Mouse (Mus musculus) stomach, embryonic 14.5 days (tissue): ENCODE measurements around the gene Naaladl1. TPM values are rescaled to one million over a fixed set of nuclear protein-coding genes. Genes with fewer than 3 reads are reported as not detected.
"Not testable (repeated sequence)": the region's sequence is repeated elsewhere in the genome, so short reads cannot be mapped to it uniquely, and the experiment has no call there.

Source experiments
- ATAC-seq: fragments of 200-750 bp; cut with Nextera tagmentation; 2 replicates; pipeline ENCODE4 v1.8.0; 2017; ENCODE audit warnings: low read depth, moderate TSS enrichment; ENCODE audit not compliant: insufficient number of reproducible peaks, insufficient read depth, low FRiP score
- H3K27ac ChIP-seq: fragments of 300-500 bp; sonication (generic); 2 replicates; pipeline ENCODE4 v1.5.1; 2014; ENCODE audit warnings: mild to moderate bottlenecking, low read length, moderate library complexity, mixed read lengths
- H3K27me3 ChIP-seq: fragments of 300-500 bp; sonication (generic); 2 replicates; pipeline ENCODE4 v1.6.1; 2014; ENCODE audit warnings: low read length, control low read depth, mixed read lengths; ENCODE audit not compliant: control insufficient read depth, insufficient read depth
- H3K36me3 ChIP-seq: fragments of 300-500 bp; sonication (generic); 2 replicates; pipeline ENCODE4 v1.6.1; 2014; ENCODE audit warnings: mild to moderate bottlenecking, control low read depth, low read length, moderate library complexity, mixed read lengths; ENCODE audit not compliant: control insufficient read depth, insufficient read depth
- H3K4me1 ChIP-seq: fragments of 300-500 bp; sonication (generic); 2 replicates; pipeline ENCODE4 v1.6.1; 2014; ENCODE audit warnings: low read length, control low read depth, mixed read lengths; ENCODE audit not compliant: control insufficient read depth, insufficient read depth
- H3K4me2 ChIP-seq: fragments of 300-500 bp; sonication (generic); replicated peaks from 2 replicates; pipeline ENCODE4 v1.6.1; 2014; ENCODE audit warnings: low read depth, low read length, control low read depth
- H3K4me3 ChIP-seq: fragments of 300-500 bp; sonication (generic); 2 replicates; pipeline ENCODE4 v1.5.1; 2014; ENCODE audit warnings: low read depth, low read length, control low read depth
- H3K9ac ChIP-seq: fragments of 300-500 bp; sonication (generic); replicated peaks from 2 replicates; pipeline ENCODE4 v1.6.1; 2014; ENCODE audit warnings: low read depth, mild to moderate bottlenecking, control low read depth, low read length, moderate library complexity, mixed read lengths
- H3K9me3 ChIP-seq: fragments of 300-500 bp; sonication (generic); 2 replicates; pipeline ENCODE4 v1.6.1; 2016; ENCODE audit warnings: low read depth, low read length, control low read depth; ENCODE audit not compliant: control insufficient read depth
- WGBS: fragments of 180-500 bp; shearing (Covaris S2); extraction: QIAGEN DNeasy Blood & Tissue Kit; methylation state at CpG from one replicate; pipeline ENCODE4 v1.1.7; 2014; 5-methylcytosine and 5-hydroxymethylcytosine counted together
- polyA plus RNA-seq: library from polyadenylated mRNA; unstranded; fragments of >200 nt; fragmentation: Nextera tagmentation; extraction: Ambion mirVana; gene quantifications from 2 replicates; pipeline ENCODE4 v1.2.1, GENCODE M21; 2014

Gene Naaladl1
- polyA plus RNA-seq, 1 experiment from 2014 or later, result 0.54 TPM

- 1% methylated on average over 8 of the region's 8 CpGs for WGBS
- H3K27ac ChIP-seq, result peak overlapping the region; percentile 98
- peak overlapping the region; percentile 82 for H3K4me3 ChIP-seq
- no peak for ATAC-seq
- H3K27me3 ChIP-seq, result no peaks in the 10 kb centered on the region
- H3K9me3 ChIP-seq, result no peaks in the 10 kb centered on the region
- H3K4me1 ChIP-seq, result peaks cover 13% of the 10 kb centered on the region; the same call in 1 of the 2 replicates
- peak overlapping the region; percentile 64 for H3K4me2 ChIP-seq
- peak overlapping the region; percentile 63; the same call in 1 of the 2 replicates for H3K9ac ChIP-seq
- H3K36me3 ChIP-seq, result peaks cover 20% of the 10 kb centered on the region
These were observed 13.1 kb downstream of the Naaladl1 start for GRCm38 (mm10) chr19:6118677-6119185.

GRCm38 (mm10) chr19:6121761-6122160 is 16.2 kb downstream of the Naaladl1 start:
- Histone ChIP-seq H3K9ac (no peak overlapping the region; the same call in 1 of the 2 replicates), H3K9me3 (no peaks in the 10 kb centered on the region), H3K36me3 (no peaks in the 10 kb centered on the region; the same call in 1 of the 2 replicates), H3K4me3 (no peak overlapping the region), H3K4me2 (no peak overlapping the region), H3K4me1 (peaks cover 11% of the 10 kb centered on the region; the same call in 1 of the 2 replicates), H3K27ac (no peak overlapping the region), H3K27me3 (no peaks in the 10 kb centered on the region)
- WGBS, result 28% methylated on average over 19 of the region's 19 CpGs
- no peak for ATAC-seq

GRCm38 (mm10) chr19:6123330-6123729 is 17.7 kb downstream of the Naaladl1 start:
- Histone ChIP-seq H3K9ac (no peak overlapping the region), H3K4me2 (no peak overlapping the region), H3K27ac (no peak overlapping the region), H3K9me3 (no peaks in the 10 kb centered on the region), H3K4me3 (no peak overlapping the region), H3K4me1 (peaks cover 8% of the 10 kb centered on the region; the same call in 1 of the 2 replicates), H3K36me3 (no peaks in the 10 kb centered on the region; the same call in 1 of the 2 replicates), H3K27me3 (no peaks in the 10 kb centered on the region)
- no peak for ATAC-seq
- 54% methylated on average over 8 of the region's 8 CpGs for WGBS

- no peaks in the 10 kb centered on the region; the same call in 1 of the 2 replicates for H3K36me3 ChIP-seq
- no peak overlapping the region for H3K9ac ChIP-seq
- 77% methylated on average over 2 of the region's 2 CpGs for WGBS
- 0 out of 2 replicates have a peak, but pooled peaks cover 6% of the 10 kb centered on the region for H3K4me1 ChIP-seq
- H3K4me2 ChIP-seq, result no peak overlapping the region
- H3K27ac ChIP-seq, result no peak overlapping the region
- H3K27me3 ChIP-seq, result no peaks in the 10 kb centered on the region
- H3K9me3 ChIP-seq, result no peaks in the 10 kb centered on the region
- no peak for ATAC-seq
- no peak overlapping the region for H3K4me3 ChIP-seq
These were observed 19.3 kb downstream of the Naaladl1 start for GRCm38 (mm10) chr19:6124898-6125297.

GRCm38 (mm10) chr19:6126289-6126688 is 20.7 kb downstream of the Naaladl1 start:
- no peak overlapping the region for H3K9ac ChIP-seq
- no peaks in the 10 kb centered on the region for H3K27me3 ChIP-seq
- no peak overlapping the region for H3K27ac ChIP-seq
- ATAC-seq, result no peak
- no peak overlapping the region for H3K4me3 ChIP-seq
- no peaks in the 10 kb centered on the region for H3K9me3 ChIP-seq
- H3K4me2 ChIP-seq, result no peak overlapping the region
- WGBS, result 33% methylated on average over 4 of the region's 4 CpGs
- 0 out of 2 replicates have a peak, but pooled peaks cover 6% of the 10 kb centered on the region for H3K4me1 ChIP-seq
- no peaks in the 10 kb centered on the region; the same call in 1 of the 2 replicates for H3K36me3 ChIP-seq

- Histone ChIP-seq H3K27ac (peak overlapping the region; percentile 29; the same call in 1 of the 2 replicates), H3K36me3 (no peaks in the 10 kb centered on the region), H3K4me3 (peak overlapping the region; percentile 30), H3K9ac (no peak overlapping the region), H3K4me2 (peak overlapping the region; percentile 47), H3K9me3 (no peaks in the 10 kb centered on the region), H3K4me1 (0 out of 2 replicates have a peak, but pooled peaks cover 6% of the 10 kb centered on the region), H3K27me3 (no peaks in the 10 kb centered on the region)
- ATAC-seq, result no peak
- 71% methylated on average over 10 of the region's 10 CpGs for WGBS
These were observed 21.4 kb downstream of the Naaladl1 start for GRCm38 (mm10) chr19:6126789-6127580.

GRCm38 (mm10) chr19:6127760-6128341 is 22.3 kb downstream of the Naaladl1 start, which contains the start of gene Snx15:
TSS of gene Snx15 (minus strand) at chr19:6128304.
- ATAC-seq, result peak; percentile 91
- 0 out of 2 replicates have a peak, but pooled peaks cover 6% of the 10 kb centered on the region for H3K4me1 ChIP-seq
- H3K36me3 ChIP-seq, result no peaks in the 10 kb centered on the region
- peak within 1 kb of the TSS; percentile 30 for H3K4me3 ChIP-seq
- H3K9me3 ChIP-seq, result no peaks in the 10 kb centered on the region
- WGBS, result under 1% methylated on average over 32 of the region's 32 CpGs
- peak within 1 kb of the TSS; percentile 29; the same call in 1 of the 2 replicates for H3K27ac ChIP-seq
- no peaks in the 10 kb centered on the region for H3K27me3 ChIP-seq
- H3K4me2 ChIP-seq, result peak within 1 kb of the TSS; percentile 47
- peak within 1 kb of the TSS; percentile 31 for H3K9ac ChIP-seq

GRCm38 (mm10) chr19:6130414-6131128 is 25.0 kb downstream of the Naaladl1 start:
- not testable (repeated sequence) for H3K36me3 ChIP-seq, H3K4me2 ChIP-seq, H3K4me3 ChIP-seq, H3K4me1 ChIP-seq, H3K9me3 ChIP-seq, H3K27me3 ChIP-seq, H3K27ac ChIP-seq, H3K9ac ChIP-seq, ATAC-seq
- 73% methylated on average over 7 of the region's 7 CpGs for WGBS
